Comparison of ENCODE assay signal across 10 mouse cellular contexts in genomic region chr7:142531973-142532521, GRCm38 (mm10). TPM values are rescaled to one million over a fixed set of nuclear protein-coding genes. Genes with fewer than 3 reads are reported as not detected.
DNase-seq lines count a peak whose midpoint lies in the region; ATAC-seq and TF ChIP-seq lines count a peak whose summit lies in the region.
"Had no signal": no experiment of that assay in that cellular context is flagged by ENCODE, and none has a peak within 500 bp of the region (broad histone marks: within the 10 kb centered on the region; RNA-seq: fewer than 3 reads in every experiment).

No protein-coding gene starts in this region.

- peaks cover 40% of the 10 kb centered on the region for H3K4me1 ChIP-seq in heart, embryonic 11.5 days (ENCODE audit: control insufficient read depth, insufficient read depth, low read length)
- peaks cover 20% of the 10 kb centered on the region for H3K4me1 ChIP-seq in forebrain, embryonic 12.5 days
- H3K4me1 ChIP-seq in intestine, embryonic 14.5 days (replicated peaks; ENCODE audit: control insufficient read depth, insufficient read depth, low read length), result peaks cover 59% of the 10 kb centered on the region
- peaks cover 8% of the 10 kb centered on the region; the same call in 1 of the 2 replicates for H3K4me1 ChIP-seq in midbrain, postnatal 0 days (ENCODE audit: insufficient read depth, low read length)

- H3K9me3 ChIP-seq in heart, embryonic 11.5 days (replicated peaks; ENCODE audit: control insufficient read depth, low read length), result no peaks in the 10 kb centered on the region
- H3K9me3 ChIP-seq in forebrain, embryonic 12.5 days, result no peaks in the 10 kb centered on the region
- no peaks in the 10 kb centered on the region for H3K9me3 ChIP-seq in intestine, embryonic 14.5 days (ENCODE audit: control insufficient read depth, low read length)
- H3K9me3 ChIP-seq in midbrain, postnatal 0 days (ENCODE audit: low read length), result no peaks in the 10 kb centered on the region
- H3K9me3 ChIP-seq: G1E had no signal

- H3K4me3 ChIP-seq in heart, embryonic 11.5 days (ENCODE audit: low read depth, low read length), result no peak overlapping the region
- no peak overlapping the region for H3K4me3 ChIP-seq in forebrain, embryonic 12.5 days (replicated peaks)
- H3K4me3 ChIP-seq in intestine, embryonic 14.5 days (ENCODE audit: low read depth, low read length), result no peak overlapping the region
- no peak overlapping the region for H3K4me3 ChIP-seq in midbrain, postnatal 0 days (ENCODE audit: low read depth, low read length)

- intact Hi-C loops in heart, postnatal 36 days (cut with DNase I), result no loop called here

- H3K4me2 ChIP-seq in heart, embryonic 11.5 days, result peak overlapping the region; percentile 62; the same call in 1 of the 2 replicates
- H3K4me2 ChIP-seq in forebrain, embryonic 12.5 days, result peak overlapping the region; percentile 76
- H3K4me2 ChIP-seq in intestine, embryonic 14.5 days (ENCODE audit: low read length), result peak overlapping the region; percentile 92; the same call in 1 of the 2 replicates
- H3K4me2 ChIP-seq in midbrain, postnatal 0 days (ENCODE audit: low read depth, low read length, poor library complexity, severe bottlenecking), result peak overlapping the region; percentile 73; the same call in 1 of the 2 replicates

- H3K27ac ChIP-seq in heart, embryonic 11.5 days (ENCODE audit: low read depth, low read length), result peak overlapping the region; percentile 82
- H3K27ac ChIP-seq in forebrain, embryonic 12.5 days, result no peak overlapping the region
- H3K27ac ChIP-seq in intestine, embryonic 14.5 days (ENCODE audit: low read depth), result peak overlapping the region; percentile 96
- 0 out of 2 replicates have a peak overlapping the region, but pooled peaks have one; percentile 74 for H3K27ac ChIP-seq in midbrain, postnatal 0 days (ENCODE audit: low read depth, low read length)

- no peak for ATAC-seq in heart, embryonic 11.5 days (replicated peaks; ENCODE audit: insufficient number of reproducible peaks, low FRiP score, low TSS enrichment)
- no peak; the same call in 1 of the 2 replicates for ATAC-seq in forebrain, embryonic 12.5 days (ENCODE audit: low FRiP score)
- no peak for ATAC-seq in intestine, embryonic 14.5 days (replicated peaks; ENCODE audit: low FRiP score, low TSS enrichment, low read depth)
- peak; percentile 5; the same call in 1 of the 2 replicates for ATAC-seq in midbrain, postnatal 0 days (ENCODE audit: low FRiP score)
- no peak for ATAC-seq in megakaryocyte progenitor cell, adult 5-6 weeks (replicated peaks; ENCODE audit: poor library complexity)

- H3K27me3 ChIP-seq in heart, embryonic 11.5 days (ENCODE audit: control insufficient read depth, insufficient read depth, low read length), result no peaks in the 10 kb centered on the region
- H3K27me3 ChIP-seq in forebrain, embryonic 12.5 days, result peaks cover 7% of the 10 kb centered on the region; the same call in 1 of the 2 replicates
- no peaks in the 10 kb centered on the region for H3K27me3 ChIP-seq in intestine, embryonic 14.5 days (replicated peaks; ENCODE audit: control insufficient read depth, insufficient read depth, low read length)
- no peaks in the 10 kb centered on the region for H3K27me3 ChIP-seq in midbrain, postnatal 0 days (ENCODE audit: insufficient read depth, low read length)

- no peak for TF ChIP-seq CTCF in midbrain, postnatal 0 days (IDR thresholded peaks at IDR 0.05)

- H3K9ac ChIP-seq in heart, embryonic 11.5 days (ENCODE audit: low read depth, low read length), result 0 out of 2 replicates have a peak overlapping the region, but pooled peaks have one; percentile 5
- no peak overlapping the region for H3K9ac ChIP-seq in forebrain, embryonic 12.5 days
- H3K9ac ChIP-seq in intestine, embryonic 14.5 days (ENCODE audit: low read length), result no peak overlapping the region
- H3K9ac ChIP-seq in midbrain, postnatal 0 days (replicated peaks; ENCODE audit: low read length, poor library complexity, severe bottlenecking), result no peak overlapping the region

- H3K36me3 ChIP-seq in heart, embryonic 11.5 days (ENCODE audit: control insufficient read depth, insufficient read depth, low read length), result no peaks in the 10 kb centered on the region; the same call in 1 of the 2 replicates
- peaks cover 4% of the 10 kb centered on the region for H3K36me3 ChIP-seq in forebrain, embryonic 12.5 days (replicated peaks)
- H3K36me3 ChIP-seq in intestine, embryonic 14.5 days (ENCODE audit: control insufficient read depth, insufficient read depth, low read length), result peaks cover 5% of the 10 kb centered on the region; the same call in 1 of the 2 replicates
- no peaks in the 10 kb centered on the region; the same call in 1 of the 2 replicates for H3K36me3 ChIP-seq in midbrain, postnatal 0 days (ENCODE audit: insufficient read depth, low read length)

- 83% methylated on average over 4 of the region's 4 CpGs for WGBS in heart, embryonic 11.5 days (ENCODE audit: insufficient replicate concordance)
- WGBS in forebrain, embryonic 12.5 days, result 80% methylated on average over 4 of the region's 4 CpGs
- WGBS in intestine, embryonic 14.5 days, result 85% methylated on average over 4 of the region's 4 CpGs
- 89% methylated on average over 4 of the region's 4 CpGs for WGBS in midbrain, postnatal 0 days

- DNase-seq in heart, postnatal 36 days, result no peak
- DNase-seq in intestine, embryonic 14.5 days (ENCODE audit: low spot score), result no peak
- DNase-seq in midbrain, postnatal 0 days (ENCODE audit: low spot score), result no peak
- no peak for DNase-seq in layer of hippocampus, adult 8-10 months (ENCODE audit: low spot score in 2 of 2)
- no peak for DNase-seq in thymus, adult 18-20 months
- DNase-seq: spleen, adult 18-20 months had no signal

RNA-seq across cellular contexts. Expression of gene Mrpl23, which starts 0.4 kb away (rescaled TPM):
- polyA plus RNA-seq in heart, embryonic 11.5 days (2014; fragmentation: Nextera tagmentation; extraction: Ambion mirVana), result 15.4 and 19.3 TPM in 2 replicates
- total RNA-seq in heart, postnatal 36 days (2021), result 10 to 100 TPM; 12.8 to 13.1 TPM
- 10.8 and 15.9 TPM in 2 replicates for polyA plus RNA-seq in forebrain, embryonic 12.5 days (2016; fragmentation: Nextera tagmentation; extraction: Ambion mirVana)
- 36.1 and 45.8 TPM in 2 replicates for polyA plus RNA-seq in intestine, embryonic 14.5 days (2014; fragmentation: Nextera tagmentation; extraction: Ambion mirVana)
- 56.3 and 60.8 TPM in 2 replicates for total RNA-seq in midbrain, postnatal 0 days (2014; rRNA removed)
- 24.6 and 30.1 TPM in 2 replicates for polyA plus RNA-seq in midbrain, postnatal 0 days (2015; fragmentation: Nextera tagmentation; extraction: Ambion mirVana)
- 1 to 10 TPM; 4.8 to 6.8 (median 5.7) TPM for total RNA-seq in layer of hippocampus, adult 8-10 months (2022)
- 10.4 and 11.8 TPM in 2 replicates for total RNA-seq in megakaryocyte progenitor cell, adult 5-6 weeks (2015)
- total RNA-seq in megakaryocyte progenitor cell, adult 5-6 weeks (2017), result 45.9 and 63.4 TPM in 2 replicates

RNA-seq across cellular contexts. Expression of gene Tnnt3, which starts 33.4 kb away (rescaled TPM):
- polyA plus RNA-seq in heart, embryonic 11.5 days (2014; fragmentation: Nextera tagmentation; extraction: Ambion mirVana), result 16.0 and 16.3 TPM in 2 replicates
- total RNA-seq in heart, postnatal 36 days (2021), result under 1 TPM; 0.61 to 0.68 TPM
- polyA plus RNA-seq in forebrain, embryonic 12.5 days (2016; fragmentation: Nextera tagmentation; extraction: Ambion mirVana), result 0.78 TPM in 1 of 2 replicates, not detected in the other
- polyA plus RNA-seq in intestine, embryonic 14.5 days (2014; fragmentation: Nextera tagmentation; extraction: Ambion mirVana), result 1.5 and 2.4 TPM in 2 replicates
- total RNA-seq in midbrain, postnatal 0 days (2014; rRNA removed), result 1.3 and 1.5 TPM in 2 replicates
- polyA plus RNA-seq in midbrain, postnatal 0 days (2015; fragmentation: Nextera tagmentation; extraction: Ambion mirVana), result 2.0 and 3.1 TPM in 2 replicates
- 1 to 10 TPM in 2 of 4 experiments, not detected in 2; 1.2 to 3.8 TPM for total RNA-seq in layer of hippocampus, adult 8-10 months (2022)
- total RNA-seq in megakaryocyte progenitor cell, adult 5-6 weeks (2015), result 0.20 TPM in 1 of 2 replicates, not detected in the other
- not detected in 2 replicates for total RNA-seq in megakaryocyte progenitor cell, adult 5-6 weeks (2017)
- total RNA-seq: G1E had no signal
- polyA plus RNA-seq: G1E had no signal
